Mouse (Mus musculus) G1E (cell line): ENCODE measurements around the gene Sptbn4.

Experiments
- CTCF ChIP-seq: IDR thresholded peaks from 2 replicates; pipeline ENCODE4 v1.5.1; 2012; ENCODE audit warnings: low read depth, low read length, inconsistent platforms, mixed read lengths
- TAL1 ChIP-seq: conservative IDR thresholded peaks from 2 replicates; pipeline ENCODE4 v1.6.1; 2012; ENCODE audit warnings: low read depth, low read length, inconsistent platforms, mixed read lengths

GRCm38 (mm10) chr7:27310996-27311535, 136.4 kb downstream of the Sptbn4 start:
- no peak for TF ChIP-seq CTCF
- TF ChIP-seq TAL1, result no peak
